Mouse (Mus musculus) cerebellum, adult 2 months (tissue): Measurements from ENCODE around the gene Btbd17.

ENCODE experiments used
- CTCF ChIP-seq: fragments of 200-500 bp; IDR thresholded peaks from 2 replicates; pipeline ENCODE4 v1.5.1; 2011; ENCODE audit warnings: low read depth, mild to moderate bottlenecking, control low read depth, low read length, moderate library complexity, borderline replicate concordance; ENCODE audit not compliant: insufficient read depth
- POLR2A ChIP-seq: fragments of 200-500 bp; IDR thresholded peaks from 2 replicates; pipeline ENCODE4 v1.6.1; 2011; ENCODE audit warnings: low read length, control low read depth, borderline replicate concordance; ENCODE audit not compliant: insufficient read depth

GRCm38 (mm10) chr11:114798624-114799023, 2.9 kb upstream of the Btbd17 start, which contains the start of gene Gpr142:
- TF ChIP-seq CTCF (no peak), POLR2A (no peak)
